ENCODE assay signal across 9 mouse cellular contexts in the genomic region with DNA sequence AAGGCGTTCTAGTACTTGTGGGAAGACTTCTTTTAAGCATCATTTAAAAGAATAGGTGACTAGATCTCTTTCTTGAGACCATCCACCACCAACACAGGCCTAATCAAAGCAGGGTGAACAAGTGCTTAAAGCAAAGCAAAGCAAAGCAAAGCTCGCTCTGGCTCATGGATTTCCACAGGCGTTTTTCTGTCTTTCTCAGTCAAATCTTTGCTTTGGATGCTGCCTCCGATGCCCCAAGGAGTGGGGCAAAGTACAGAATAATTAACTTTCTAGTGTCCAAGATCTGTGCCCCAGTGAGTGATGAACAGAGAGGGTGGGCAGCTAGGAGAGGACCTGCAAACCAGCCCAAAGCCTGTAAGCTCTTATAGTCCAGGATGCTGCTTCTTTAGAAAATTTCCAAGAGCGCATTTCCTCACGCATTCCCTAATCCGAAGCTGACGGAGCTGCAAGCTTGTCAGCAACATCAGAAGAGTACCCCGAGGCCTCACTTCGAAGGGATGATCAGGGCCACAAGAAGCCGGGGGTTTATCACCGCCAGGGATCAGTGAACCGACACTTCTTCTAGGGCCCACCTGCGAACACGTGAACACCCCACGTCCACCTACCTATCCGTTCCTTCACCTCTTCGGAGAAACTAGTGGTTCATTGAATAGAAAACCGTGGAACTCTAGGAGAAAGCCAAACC. TPM values are rescaled to one million over a fixed set of nuclear protein-coding genes. Genes with fewer than 3 reads are reported as not detected.
DNase-seq lines count a peak whose midpoint lies in the region; ATAC-seq and TF ChIP-seq lines count a peak whose summit lies in the region.
"Had no signal": no experiment of that assay in that cellular context is flagged by ENCODE, and none has a peak within 500 bp of the region (broad histone marks: within the 10 kb centered on the region; RNA-seq: fewer than 3 reads in every experiment).

No protein-coding gene starts in this region.

- H3K9ac ChIP-seq in kidney, embryonic 14.5 days (ENCODE audit: low read depth, low read length): no peak overlapping the region
- H3K9ac ChIP-seq in ES-Bruce4 (ENCODE audit: low read depth, poor library complexity, severe bottlenecking): peak overlapping the region; percentile 48
- no peak overlapping the region for H3K9ac ChIP-seq in embryonic facial prominence, embryonic 12.5 days
- H3K9ac ChIP-seq in limb, embryonic 14.5 days (ENCODE audit: low read depth, low read length, severe bottlenecking): no peak overlapping the region

- WGBS in kidney, embryonic 14.5 days: 28% methylated on average over 19 of the region's 19 CpGs
- WGBS in embryonic facial prominence, embryonic 12.5 days: 17% methylated on average over 19 of the region's 19 CpGs
- 26% methylated on average over 19 of the region's 19 CpGs for WGBS in limb, embryonic 14.5 days

- no peaks in the 10 kb centered on the region for H3K9me3 ChIP-seq in kidney, embryonic 14.5 days (ENCODE audit: control insufficient read depth, low read length)
- no peaks in the 10 kb centered on the region for H3K9me3 ChIP-seq in ES-Bruce4 (replicated peaks; ENCODE audit: control insufficient read depth, insufficient read depth, low read length, poor library complexity, severe bottlenecking)
- no peaks in the 10 kb centered on the region for H3K9me3 ChIP-seq in embryonic facial prominence, embryonic 12.5 days
- no peaks in the 10 kb centered on the region for H3K9me3 ChIP-seq in limb, embryonic 14.5 days (ENCODE audit: control insufficient read depth, low read length)

- ATAC-seq in kidney, embryonic 14.5 days (ENCODE audit: low FRiP score, low TSS enrichment): no peak
- no peak for ATAC-seq in embryonic facial prominence, embryonic 12.5 days (ENCODE audit: insufficient number of reproducible peaks, insufficient read depth, low FRiP score, low TSS enrichment)
- ATAC-seq in limb, embryonic 14.5 days (ENCODE audit: low FRiP score, low read depth): no peak

- no peak for TF ChIP-seq CTCF in ES-Bruce4 (IDR thresholded peaks at IDR 0.05; ENCODE audit: low read depth, low read length)

- no peak overlapping the region for H3K27ac ChIP-seq in kidney, embryonic 14.5 days (ENCODE audit: low read depth, low read length)
- no peak overlapping the region for H3K27ac ChIP-seq in ES-Bruce4 (ENCODE audit: insufficient read depth, low read length)
- H3K27ac ChIP-seq in embryonic facial prominence, embryonic 12.5 days: no peak overlapping the region
- H3K27ac ChIP-seq in limb, embryonic 14.5 days (replicated peaks; ENCODE audit: low read depth, low read length): no peak overlapping the region

- TF ChIP-seq POLR2A in ES-Bruce4 (IDR thresholded peaks at IDR 0.05; ENCODE audit: insufficient read depth, low read length): no peak
- TF ChIP-seq POLR2A in limb, embryonic 14.5 days (IDR thresholded peaks at IDR 0.05; ENCODE audit: borderline replicate concordance, extremely low read depth, insufficient read depth, insufficient read length): no peak

- DNase-seq in kidney, postnatal 25 days: no peak
- no peak for DNase-seq in limb, embryonic 14.5 days (ENCODE audit: low spot score)
- no peak for DNase-seq in layer of hippocampus, postnatal 36 days
- no peak for DNase-seq in natural killer cell, adult 2 months (ENCODE audit: low spot score in 2 of 2)
- DNase-seq in lung, postnatal 4 days: no peak

- peak overlapping the region; percentile 77 for H3K4me2 ChIP-seq in kidney, embryonic 14.5 days (replicated peaks; ENCODE audit: low read depth, low read length)
- H3K4me2 ChIP-seq in embryonic facial prominence, embryonic 12.5 days (replicated peaks): peak overlapping the region; percentile 63
- H3K4me2 ChIP-seq in limb, embryonic 14.5 days (replicated peaks; ENCODE audit: low read depth, low read length, severe bottlenecking): no peak overlapping the region

- TF ChIP-seq EP300 in ES-Bruce4 (IDR thresholded peaks at IDR 0.05; ENCODE audit: insufficient read depth, low read depth, low read length): no peak

- no peaks in the 10 kb centered on the region for H3K4me1 ChIP-seq in kidney, embryonic 14.5 days (ENCODE audit: control insufficient read depth, insufficient read depth, low read length)
- peaks cover 5% of the 10 kb centered on the region for H3K4me1 ChIP-seq in ES-Bruce4 (ENCODE audit: control insufficient read depth, insufficient read depth, low read length)
- H3K4me1 ChIP-seq in embryonic facial prominence, embryonic 12.5 days: no peaks in the 10 kb centered on the region
- no peaks in the 10 kb centered on the region for H3K4me1 ChIP-seq in limb, embryonic 14.5 days (ENCODE audit: control insufficient read depth, insufficient read depth, low read length)

- no peak overlapping the region; the same call in 1 of the 2 replicates for H3K4me3 ChIP-seq in kidney, embryonic 14.5 days (ENCODE audit: low read length)
- H3K4me3 ChIP-seq in ES-Bruce4 (ENCODE audit: low read depth, low read length): peak overlapping the region; percentile 54
- peak overlapping the region; percentile 50 for H3K4me3 ChIP-seq in embryonic facial prominence, embryonic 12.5 days
- peak overlapping the region; percentile 46; the same call in 1 of the 2 replicates for H3K4me3 ChIP-seq in limb, embryonic 14.5 days (replicated peaks; ENCODE audit: low read length)

- H3K36me3 ChIP-seq in kidney, embryonic 14.5 days (ENCODE audit: control insufficient read depth, insufficient read depth, low read length): no peaks in the 10 kb centered on the region
- H3K36me3 ChIP-seq in ES-Bruce4 (ENCODE audit: control insufficient read depth, insufficient read depth, low read length, poor library complexity, severe bottlenecking): no peaks in the 10 kb centered on the region
- H3K36me3 ChIP-seq in embryonic facial prominence, embryonic 12.5 days: no peaks in the 10 kb centered on the region
- no peaks in the 10 kb centered on the region for H3K36me3 ChIP-seq in limb, embryonic 14.5 days (ENCODE audit: control insufficient read depth, insufficient read depth, low read length)

- peaks cover 17% of the 10 kb centered on the region; the same call in 1 of the 2 replicates for H3K27me3 ChIP-seq in kidney, embryonic 14.5 days (ENCODE audit: control insufficient read depth, insufficient read depth, low read length)
- H3K27me3 ChIP-seq in ES-Bruce4 (ENCODE audit: control insufficient read depth, insufficient read depth, low read length, poor library complexity, severe bottlenecking): no peaks in the 10 kb centered on the region
- peaks cover 31% of the 10 kb centered on the region for H3K27me3 ChIP-seq in embryonic facial prominence, embryonic 12.5 days
- peaks cover 16% of the 10 kb centered on the region; the same call in 1 of the 2 replicates for H3K27me3 ChIP-seq in limb, embryonic 14.5 days (ENCODE audit: control insufficient read depth, insufficient read depth, low read length)

RNA-seq across cellular contexts. Expression of a gene that starts 0.9 kb away (rescaled TPM):
- 1.3 and 1.6 TPM in 2 replicates for polyA plus RNA-seq in kidney, embryonic 14.5 days (2014; fragmentation: Nextera tagmentation; extraction: Ambion mirVana)
- 8.3 and 9.8 TPM in 2 replicates for polyA plus RNA-seq in ES-Bruce4 (2011; ENCODE audit: insufficient read depth, insufficient read length, low read depth, missing spikeins)
- 8.6 and 12.6 TPM in 2 replicates for polyA plus RNA-seq in embryonic facial prominence, embryonic 12.5 days (2016; fragmentation: Nextera tagmentation; extraction: Ambion mirVana)
- 3.1 TPM in 2 replicates for polyA plus RNA-seq in limb, embryonic 14.5 days (2012; rRNA removed)
- polyA plus RNA-seq in limb, embryonic 14.5 days (2014; fragmentation: Nextera tagmentation; extraction: Ambion mirVana): 4.0 and 4.9 TPM in 2 replicates
- not detected for total RNA-seq in layer of hippocampus, postnatal 36 days (2021)
- total RNA-seq: left cerebral cortex, postnatal 36 days had no signal

RNA-seq across cellular contexts. Expression of a gene that starts 13.2 kb away (rescaled TPM):
- 711 and 870 TPM in 2 replicates for polyA plus RNA-seq in kidney, embryonic 14.5 days (2014; fragmentation: Nextera tagmentation; extraction: Ambion mirVana)
- polyA plus RNA-seq in ES-Bruce4 (2011; ENCODE audit: insufficient read depth, insufficient read length, low read depth, missing spikeins): 194 and 196 TPM in 2 replicates
- 685 and 686 TPM in 2 replicates for polyA plus RNA-seq in embryonic facial prominence, embryonic 12.5 days (2016; fragmentation: Nextera tagmentation; extraction: Ambion mirVana)
- polyA plus RNA-seq in limb, embryonic 14.5 days (2012; rRNA removed): 249 and 276 TPM in 2 replicates
- 624 and 640 TPM in 2 replicates for polyA plus RNA-seq in limb, embryonic 14.5 days (2014; fragmentation: Nextera tagmentation; extraction: Ambion mirVana)
- total RNA-seq in layer of hippocampus, postnatal 36 days (2021): 100 to 1,000 TPM; 323 to 359 TPM

RNA-seq across cellular contexts. Expression of a gene that starts 19.3 kb away (rescaled TPM):
- 40.0 and 57.1 TPM in 2 replicates for polyA plus RNA-seq in kidney, embryonic 14.5 days (2014; fragmentation: Nextera tagmentation; extraction: Ambion mirVana)
- polyA plus RNA-seq in ES-Bruce4 (2011; ENCODE audit: insufficient read depth, insufficient read length, low read depth, missing spikeins): 173 and 197 TPM in 2 replicates
- polyA plus RNA-seq in embryonic facial prominence, embryonic 12.5 days (2016; fragmentation: Nextera tagmentation; extraction: Ambion mirVana): 58.0 and 65.4 TPM in 2 replicates
- 22.4 and 26.9 TPM in 2 replicates for polyA plus RNA-seq in limb, embryonic 14.5 days (2012; rRNA removed)
- polyA plus RNA-seq in limb, embryonic 14.5 days (2014; fragmentation: Nextera tagmentation; extraction: Ambion mirVana): 37.4 and 37.8 TPM in 2 replicates
- total RNA-seq in layer of hippocampus, postnatal 36 days (2021): 10 to 100 TPM; 49.3 to 56.6 TPM

RNA-seq across cellular contexts. Expression of a gene that starts 55.1 kb away (rescaled TPM):
- 51.4 and 61.6 TPM in 2 replicates for polyA plus RNA-seq in kidney, embryonic 14.5 days (2014; fragmentation: Nextera tagmentation; extraction: Ambion mirVana)
- polyA plus RNA-seq in ES-Bruce4 (2011; ENCODE audit: insufficient read depth, insufficient read length, low read depth, missing spikeins): 52.8 and 57.7 TPM in 2 replicates
- 48.2 and 54.8 TPM in 2 replicates for polyA plus RNA-seq in embryonic facial prominence, embryonic 12.5 days (2016; fragmentation: Nextera tagmentation; extraction: Ambion mirVana)
- polyA plus RNA-seq in limb, embryonic 14.5 days (2012; rRNA removed): 60.8 and 61.4 TPM in 2 replicates
- 59.3 and 64.0 TPM in 2 replicates for polyA plus RNA-seq in limb, embryonic 14.5 days (2014; fragmentation: Nextera tagmentation; extraction: Ambion mirVana)
- total RNA-seq in layer of hippocampus, postnatal 36 days (2021): 10 to 100 TPM; 50.2 to 52.0 TPM
